Mouse (Mus musculus) hindbrain, embryonic 16.5 days (tissue): Measurements from ENCODE around the gene Kcnip4. TPM values are rescaled to one million over a fixed set of nuclear protein-coding genes. Genes with fewer than 3 reads are reported as not detected.

Source experiments
- ATAC-seq: fragments of 200-750 bp; cut with Nextera tagmentation; 2 replicates; pipeline ENCODE4 v1.8.0; 2017; ENCODE audit warnings: moderate TSS enrichment, moderate library complexity
- H3K27ac ChIP-seq: fragments of 300-500 bp; sonication (generic); 2 replicates; pipeline ENCODE4 v1.5.1; 2014; ENCODE audit warnings: low read depth, mild to moderate bottlenecking, control low read depth, low read length, moderate library complexity
- H3K27me3 ChIP-seq: fragments of 300-500 bp; sonication (generic); replicated peaks from 2 replicates; pipeline ENCODE4 v1.6.1; 2014; ENCODE audit warnings: low read length; ENCODE audit not compliant: control insufficient read depth, insufficient read depth
- H3K36me3 ChIP-seq: fragments of 300-500 bp; sonication (generic); 2 replicates; pipeline ENCODE4 v1.6.1; 2014; ENCODE audit warnings: mild to moderate bottlenecking, low read length, moderate library complexity, mixed read lengths; ENCODE audit not compliant: control insufficient read depth, insufficient read depth
- H3K4me1 ChIP-seq: fragments of 300-500 bp; sonication (generic); 2 replicates; pipeline ENCODE4 v1.6.1; 2014; ENCODE audit warnings: low read depth, low read length; ENCODE audit not compliant: control insufficient read depth, insufficient read depth
- H3K4me2 ChIP-seq: fragments of 300-500 bp; sonication (generic); 2 replicates; pipeline ENCODE4 v1.6.1; 2014; ENCODE audit warnings: mild to moderate bottlenecking, low read length, control low read depth, moderate library complexity
- H3K4me3 ChIP-seq: fragments of 300-500 bp; sonication (generic); 2 replicates; pipeline ENCODE4 v1.5.1; 2014; ENCODE audit warnings: mild to moderate bottlenecking, low read length, control low read depth, moderate library complexity
- H3K9ac ChIP-seq: fragments of 300-500 bp; sonication (generic); 2 replicates; pipeline ENCODE4 v1.6.1; 2014; ENCODE audit warnings: low read depth, mild to moderate bottlenecking, control low read depth, low read length, moderate library complexity
- H3K9me3 ChIP-seq: fragments of 300-500 bp; sonication (generic); 2 replicates; pipeline ENCODE4 v1.6.1; 2014; ENCODE audit warnings: mild to moderate bottlenecking, low read length, moderate library complexity; ENCODE audit not compliant: control insufficient read depth
- WGBS: fragments of 180-500 bp; shearing (Covaris S2); extraction: QIAGEN DNeasy Blood & Tissue Kit; methylation state at CpG from one replicate; pipeline ENCODE4 v1.1.7; 2014; 5-methylcytosine and 5-hydroxymethylcytosine counted together
- polyA plus RNA-seq: library from polyadenylated mRNA; unstranded; fragments of >200 nt; fragmentation: Nextera tagmentation; extraction: Ambion mirVana; gene quantifications from 2 replicates; pipeline ENCODE4 v1.2.1, GENCODE M21; 2015

Kcnip4 gene
- polyA plus RNA-seq, 1 experiment from 2014 or later: 23.5 TPM

DNA sequence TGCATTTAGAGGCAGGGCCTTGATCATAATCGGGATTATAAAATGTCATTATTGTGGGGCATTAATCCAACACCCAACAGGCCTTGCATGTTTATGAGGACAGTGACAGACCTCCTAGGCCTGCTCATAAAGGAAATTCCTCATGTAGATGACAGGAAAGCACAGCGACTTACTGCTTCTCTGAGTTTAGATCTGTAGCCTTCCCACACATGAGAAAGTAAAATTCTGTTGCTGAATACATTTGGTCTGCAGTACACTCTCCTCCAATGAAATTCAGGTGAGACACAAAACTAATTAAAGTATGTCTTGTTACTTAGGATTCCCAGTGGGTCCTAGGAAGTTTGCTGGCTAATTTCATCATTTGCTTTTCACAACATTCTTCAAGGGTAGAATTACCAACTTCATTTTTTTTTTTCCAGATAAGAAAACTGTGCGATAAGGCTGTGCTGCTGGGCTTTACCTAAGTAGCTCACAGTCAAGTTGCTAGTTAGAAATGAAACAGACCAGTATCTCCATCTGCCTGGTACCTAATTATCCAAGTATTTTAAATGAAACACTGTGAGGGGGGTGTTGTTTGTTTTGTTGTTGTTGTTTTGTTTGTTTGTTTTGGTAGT is 1033.7 kb downstream of the Kcnip4 start:
- no peak overlapping the region for H3K27ac ChIP-seq
- no peaks in the 10 kb centered on the region for H3K36me3 ChIP-seq
- no peak overlapping the region for H3K9ac ChIP-seq
- no peak for ATAC-seq
- no peaks in the 10 kb centered on the region for H3K27me3 ChIP-seq
- H3K4me3 ChIP-seq: no peak overlapping the region
- no peaks in the 10 kb centered on the region for H3K9me3 ChIP-seq
- H3K4me1 ChIP-seq: no peaks in the 10 kb centered on the region; the same call in 1 of the 2 replicates
- no peak overlapping the region for H3K4me2 ChIP-seq
- WGBS: 74% methylated on average over 3 of the region's 3 CpGs

DNA sequence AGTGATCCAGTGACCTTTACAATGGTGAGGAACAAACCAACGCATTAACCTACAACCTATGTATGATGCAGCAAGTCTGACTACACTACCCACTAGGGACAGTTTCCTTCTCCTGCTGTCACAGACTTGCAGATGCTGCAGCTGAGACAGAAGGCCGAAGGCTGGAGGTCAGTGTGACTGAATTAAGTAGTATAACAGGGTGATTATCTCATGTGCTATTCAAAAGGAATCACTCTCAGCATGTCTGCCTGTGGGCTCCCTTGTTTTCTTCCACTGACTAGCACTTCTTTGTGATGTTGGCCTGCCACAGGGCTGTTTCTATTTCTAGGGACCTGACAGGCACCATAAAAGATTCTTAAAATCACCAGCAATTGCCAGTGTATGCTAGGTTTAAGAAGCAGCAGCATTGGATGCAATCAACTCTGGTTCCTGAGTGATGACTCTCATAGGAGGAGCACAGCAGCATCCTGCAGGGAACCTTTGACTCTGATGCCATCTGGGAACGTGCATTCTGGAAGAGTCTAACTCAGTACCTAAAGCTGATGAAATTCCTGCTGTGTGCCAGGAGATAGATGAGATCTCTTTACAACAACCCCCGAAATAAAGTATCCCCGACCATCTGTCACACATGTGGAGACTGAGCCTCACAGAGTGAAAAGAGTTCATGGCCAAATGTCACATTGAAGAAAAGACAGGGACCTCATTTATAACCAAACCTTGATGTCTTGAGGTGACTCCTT is 1035.0 kb downstream of the Kcnip4 start:
- Histone ChIP-seq H3K4me2 (no peak overlapping the region), H3K4me1 (no peaks in the 10 kb centered on the region; the same call in 1 of the 2 replicates), H3K9ac (no peak overlapping the region), H3K9me3 (no peaks in the 10 kb centered on the region), H3K4me3 (no peak overlapping the region), H3K27me3 (no peaks in the 10 kb centered on the region), H3K27ac (no peak overlapping the region), H3K36me3 (no peaks in the 10 kb centered on the region)
- ATAC-seq: no peak; the same call in 1 of the 2 replicates
- WGBS: 18% methylated on average over 5 of the region's 5 CpGs

- no peak overlapping the region for H3K27ac ChIP-seq
- H3K4me2 ChIP-seq: no peak overlapping the region
- H3K4me1 ChIP-seq: no peaks in the 10 kb centered on the region
- WGBS: 85% methylated on average over 2 of the region's 2 CpGs
- H3K27me3 ChIP-seq: no peaks in the 10 kb centered on the region
- no peak overlapping the region for H3K9ac ChIP-seq
- no peak for ATAC-seq
- no peaks in the 10 kb centered on the region for H3K9me3 ChIP-seq
- no peaks in the 10 kb centered on the region for H3K36me3 ChIP-seq
- no peak overlapping the region for H3K4me3 ChIP-seq
Observed at GRCm38 (mm10) chr5:48483112-48483511, 1041.6 kb downstream of the Kcnip4 start.

DNA sequence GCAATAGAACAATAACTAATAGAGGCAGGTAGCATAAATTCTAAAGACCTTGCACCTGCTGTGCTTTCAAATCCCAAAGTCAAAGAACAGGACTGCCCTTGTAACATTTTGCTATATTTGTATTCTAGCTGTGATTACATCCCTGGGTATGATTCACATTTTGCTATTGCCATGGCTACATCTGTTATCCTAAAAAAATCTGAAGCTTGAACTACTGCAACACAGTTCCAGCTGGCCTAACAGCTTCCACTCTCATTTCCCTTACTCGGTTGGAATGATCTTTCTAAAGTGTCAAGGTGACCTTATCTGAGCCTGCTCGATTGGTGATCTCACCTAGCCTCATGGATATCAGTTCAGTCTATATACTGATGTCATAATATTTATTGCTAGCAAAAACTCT is 1064.5 kb downstream of the Kcnip4 start:
- no peak overlapping the region for H3K4me3 ChIP-seq
- H3K27ac ChIP-seq: no peak overlapping the region
- no peak overlapping the region for H3K4me2 ChIP-seq
- H3K9ac ChIP-seq: no peak overlapping the region
- WGBS: 66% methylated on average over 2 of the region's 2 CpGs
- no peaks in the 10 kb centered on the region for H3K36me3 ChIP-seq
- no peaks in the 10 kb centered on the region for H3K4me1 ChIP-seq
- no peak for ATAC-seq
- no peaks in the 10 kb centered on the region for H3K27me3 ChIP-seq
- H3K9me3 ChIP-seq: no peaks in the 10 kb centered on the region

DNA sequence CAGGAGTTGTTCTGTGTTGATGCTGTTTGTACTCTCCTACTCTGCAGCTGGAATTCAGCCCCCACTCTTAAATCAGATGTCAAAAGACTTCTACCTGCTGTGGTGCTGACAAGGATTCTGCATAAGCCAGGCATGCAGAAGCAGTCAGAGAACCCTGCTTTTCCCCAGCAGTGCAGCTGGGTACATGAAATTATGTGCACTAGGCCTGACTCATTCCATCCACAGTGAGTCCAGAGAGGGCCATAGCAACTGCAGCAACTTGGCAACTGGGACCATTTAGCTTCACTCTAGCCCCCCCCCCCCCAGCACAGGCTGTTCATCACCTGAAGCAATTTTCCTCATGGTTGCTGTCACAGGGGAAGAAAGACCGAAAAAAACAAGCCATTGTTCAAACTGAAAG is 1075.8 kb downstream of the Kcnip4 start:
- no peaks in the 10 kb centered on the region for H3K9me3 ChIP-seq
- WGBS: 50% methylated on average over 1 of the region's 1 CpGs
- H3K27ac ChIP-seq: no peak overlapping the region
- H3K4me3 ChIP-seq: no peak overlapping the region
- H3K4me1 ChIP-seq: no peaks in the 10 kb centered on the region
- ATAC-seq: no peak
- H3K36me3 ChIP-seq: no peaks in the 10 kb centered on the region
- no peak overlapping the region for H3K9ac ChIP-seq
- no peak overlapping the region for H3K4me2 ChIP-seq
- H3K27me3 ChIP-seq: no peaks in the 10 kb centered on the region

- Histone ChIP-seq H3K36me3 (no peaks in the 10 kb centered on the region), H3K4me2 (no peak overlapping the region), H3K27me3 (no peaks in the 10 kb centered on the region), H3K9me3 (no peaks in the 10 kb centered on the region), H3K9ac (no peak overlapping the region), H3K4me3 (no peak overlapping the region), H3K4me1 (no peaks in the 10 kb centered on the region), H3K27ac (no peak overlapping the region)
- peak; percentile 61; the same call in 1 of the 2 replicates for ATAC-seq
Observed at GRCm38 (mm10) chr5:48430459-48430858, 1094.2 kb downstream of the Kcnip4 start.

DNA sequence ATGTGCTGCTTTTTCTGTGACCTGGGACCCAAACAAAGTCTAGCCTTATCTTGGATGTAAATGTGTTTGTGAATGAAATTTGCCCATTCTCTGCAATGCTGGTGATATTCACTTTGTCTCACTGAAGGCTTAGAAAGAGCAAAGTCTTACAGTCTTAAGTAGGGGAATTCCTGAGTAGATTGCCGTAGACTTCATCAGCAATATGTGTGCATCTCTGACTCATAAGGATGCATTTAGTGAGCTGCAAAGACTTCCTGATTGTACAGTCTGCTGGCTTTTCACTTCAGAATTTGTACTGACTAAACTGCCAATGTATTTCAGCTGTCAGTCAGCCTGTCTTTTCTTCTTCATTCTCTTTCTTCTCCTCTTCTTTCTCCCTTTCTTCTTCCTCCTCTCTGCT is 1102.8 kb downstream of the Kcnip4 start:
- H3K36me3 ChIP-seq: no peaks in the 10 kb centered on the region
- no peak for ATAC-seq
- H3K4me1 ChIP-seq: no peaks in the 10 kb centered on the region
- H3K4me3 ChIP-seq: no peak overlapping the region
- no peaks in the 10 kb centered on the region for H3K9me3 ChIP-seq
- no peaks in the 10 kb centered on the region for H3K27me3 ChIP-seq
- H3K4me2 ChIP-seq: no peak overlapping the region
- no peak overlapping the region for H3K27ac ChIP-seq
- H3K9ac ChIP-seq: no peak overlapping the region
- WGBS: 96% methylated on average over 1 of the region's 1 CpGs

GRCm38 (mm10) chr5:48419741-48420140 is 1105.0 kb downstream of the Kcnip4 start:
- WGBS: 92% methylated on average over 2 of the region's 2 CpGs
- no peaks in the 10 kb centered on the region for H3K9me3 ChIP-seq

GRCm38 (mm10) chr5:48412261-48412660 is 1112.4 kb downstream of the Kcnip4 start:
- no peaks in the 10 kb centered on the region for H3K27me3 ChIP-seq
- no peaks in the 10 kb centered on the region for H3K9me3 ChIP-seq
- H3K9ac ChIP-seq: no peak overlapping the region
- H3K4me3 ChIP-seq: no peak overlapping the region
- H3K4me2 ChIP-seq: no peak overlapping the region
- H3K27ac ChIP-seq: no peak overlapping the region
- ATAC-seq: no peak
- no peaks in the 10 kb centered on the region for H3K4me1 ChIP-seq
- H3K36me3 ChIP-seq: no peaks in the 10 kb centered on the region
- 95% methylated on average over 4 of the region's 4 CpGs for WGBS

More at GRCm38 (mm10) chr5:48419741-48420140, 1105.0 kb downstream of the Kcnip4 start:
- Histone ChIP-seq H3K4me2 (no peak overlapping the region), H3K9ac (no peak overlapping the region), H3K27ac (no peak overlapping the region), H3K4me3 (no peak overlapping the region), H3K36me3 (no peaks in the 10 kb centered on the region), H3K4me1 (no peaks in the 10 kb centered on the region), H3K27me3 (no peaks in the 10 kb centered on the region)
- ATAC-seq: no peak
